ENCODE assay signal across 17 mouse cellular contexts in the genomic region with DNA sequence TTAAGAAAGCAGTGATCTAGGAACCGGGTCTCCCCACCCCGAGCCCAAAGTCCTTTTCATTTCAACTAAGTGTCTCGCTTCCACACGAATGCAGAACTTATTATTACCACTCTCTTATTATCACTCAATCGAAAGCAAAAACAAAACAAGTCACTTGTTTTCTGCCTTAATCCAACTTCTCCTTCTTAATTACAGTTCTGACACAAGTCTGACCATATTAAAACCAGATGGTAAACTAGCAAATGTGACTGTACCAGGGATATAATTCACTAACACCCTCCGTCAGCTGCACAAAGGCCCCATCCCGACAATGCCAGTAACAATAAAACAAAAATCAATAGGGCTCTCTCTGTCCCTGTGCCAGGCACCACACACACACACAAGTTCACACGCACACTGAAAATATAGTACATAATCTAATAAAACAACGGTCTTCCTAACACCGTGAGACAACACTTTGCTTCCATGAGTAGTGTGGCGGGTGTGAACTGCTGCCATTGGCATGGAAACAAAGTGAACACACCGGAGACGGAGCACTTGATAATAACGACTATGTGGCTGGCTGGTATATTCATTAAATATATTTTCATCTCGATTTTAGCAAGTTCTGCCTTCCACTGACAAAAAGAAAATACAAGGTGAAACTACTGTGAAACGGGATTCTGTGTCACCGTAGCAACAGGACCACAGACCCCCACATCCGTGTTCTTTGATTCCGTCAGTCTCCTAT. TPM values are rescaled to one million over a fixed set of nuclear protein-coding genes. Genes with fewer than 3 reads are reported as not detected.
DNase-seq lines count a peak whose midpoint lies in the region; ATAC-seq and TF ChIP-seq lines count a peak whose summit lies in the region.
"Had no signal": no experiment of that assay in that cellular context is flagged by ENCODE, and none has a peak within 500 bp of the region (broad histone marks: within the 10 kb centered on the region; RNA-seq: fewer than 3 reads in every experiment).

No protein-coding gene starts in this region.

- H3K27ac ChIP-seq in forebrain, embryonic 12.5 days = 0 out of 2 replicates have a peak overlapping the region, but pooled peaks have one; percentile 19
- H3K27ac ChIP-seq in forebrain, embryonic 10.5 days = no peak overlapping the region
- H3K27ac ChIP-seq in layer of hippocampus, adult 2 months = no peak overlapping the region
- no peak overlapping the region; the same call in 1 of the 2 replicates for H3K27ac ChIP-seq in forebrain, embryonic 16.5 days (ENCODE audit: low read length)
- no peak overlapping the region for H3K27ac ChIP-seq in midbrain, embryonic 13.5 days
- H3K27ac ChIP-seq: embryonic facial prominence, embryonic 15.5 days had no signal

- peaks cover 25% of the 10 kb centered on the region for H3K4me1 ChIP-seq in forebrain, embryonic 12.5 days
- peaks cover 63% of the 10 kb centered on the region for H3K4me1 ChIP-seq in forebrain, embryonic 10.5 days
- peaks cover 20% of the 10 kb centered on the region for H3K4me1 ChIP-seq in forebrain, embryonic 16.5 days (replicated peaks; ENCODE audit: control insufficient read depth, insufficient read depth, low read length)
- peaks cover 25% of the 10 kb centered on the region for H3K4me1 ChIP-seq in midbrain, embryonic 13.5 days (replicated peaks)

- no peaks in the 10 kb centered on the region for H3K9me3 ChIP-seq in forebrain, embryonic 12.5 days
- H3K9me3 ChIP-seq in forebrain, embryonic 10.5 days = no peaks in the 10 kb centered on the region
- H3K9me3 ChIP-seq in forebrain, embryonic 16.5 days (ENCODE audit: control insufficient read depth, low read length) = no peaks in the 10 kb centered on the region
- H3K9me3 ChIP-seq in midbrain, embryonic 13.5 days = no peaks in the 10 kb centered on the region
- H3K9me3 ChIP-seq: embryonic facial prominence, embryonic 15.5 days; heart, embryonic 12.5 days had no signal

- no peak overlapping the region for H3K9ac ChIP-seq in forebrain, embryonic 12.5 days
- H3K9ac ChIP-seq in forebrain, embryonic 16.5 days (replicated peaks; ENCODE audit: low read depth, low read length) = no peak overlapping the region
- H3K9ac ChIP-seq in midbrain, embryonic 13.5 days (replicated peaks) = no peak overlapping the region
- H3K9ac ChIP-seq: embryonic facial prominence, embryonic 15.5 days; heart, embryonic 12.5 days had no signal

- no peak for ATAC-seq in forebrain, embryonic 12.5 days (ENCODE audit: low FRiP score)
- 0 out of 2 replicates have a peak, but pooled peaks have one; percentile 52 for ATAC-seq in forebrain, embryonic 16.5 days
- ATAC-seq in midbrain, embryonic 13.5 days = 0 out of 2 replicates have a peak, but pooled peaks have one; percentile 18

- no peak for TF ChIP-seq CTCF in layer of hippocampus, adult 2 months (conservative IDR thresholded peaks at IDR 0.05)

- H3K27me3 ChIP-seq in forebrain, embryonic 12.5 days = peaks cover 9% of the 10 kb centered on the region; the same call in 1 of the 2 replicates
- H3K27me3 ChIP-seq in forebrain, embryonic 10.5 days (ENCODE audit: poor library complexity, severe bottlenecking) = peaks cover 12% of the 10 kb centered on the region
- H3K27me3 ChIP-seq in forebrain, embryonic 16.5 days (replicated peaks; ENCODE audit: control insufficient read depth, insufficient read depth, low read length) = no peaks in the 10 kb centered on the region
- H3K27me3 ChIP-seq in midbrain, embryonic 13.5 days = 0 out of 2 replicates have a peak, but pooled peaks cover 4% of the 10 kb centered on the region
- H3K27me3 ChIP-seq: embryonic facial prominence, embryonic 15.5 days; heart, embryonic 12.5 days had no signal

- no peak overlapping the region for H3K4me3 ChIP-seq in forebrain, embryonic 12.5 days (replicated peaks)
- no peak overlapping the region for H3K4me3 ChIP-seq in forebrain, embryonic 10.5 days
- H3K4me3 ChIP-seq in layer of hippocampus, adult 2 months = peak overlapping the region; percentile 20; the same call in 1 of the 2 replicates
- no peak overlapping the region for H3K4me3 ChIP-seq in forebrain, embryonic 16.5 days (replicated peaks; ENCODE audit: low read length)
- no peak overlapping the region for H3K4me3 ChIP-seq in midbrain, embryonic 13.5 days (replicated peaks)
- H3K4me3 ChIP-seq: embryonic facial prominence, embryonic 15.5 days; heart, embryonic 12.5 days had no signal

- no peaks in the 10 kb centered on the region for H3K36me3 ChIP-seq in forebrain, embryonic 12.5 days (replicated peaks)
- peaks cover 4% of the 10 kb centered on the region; the same call in 1 of the 2 replicates for H3K36me3 ChIP-seq in forebrain, embryonic 10.5 days (replicated peaks)
- H3K36me3 ChIP-seq in forebrain, embryonic 16.5 days (ENCODE audit: control insufficient read depth, insufficient read depth) = no peaks in the 10 kb centered on the region
- H3K36me3 ChIP-seq in midbrain, embryonic 13.5 days = no peaks in the 10 kb centered on the region
- H3K36me3 ChIP-seq: embryonic facial prominence, embryonic 15.5 days had no signal

- WGBS in forebrain, embryonic 12.5 days = 57% methylated on average over 19 of the region's 19 CpGs
- 86% methylated on average over 19 of the region's 19 CpGs for WGBS in forebrain, embryonic 10.5 days
- 27% methylated on average over 19 of the region's 19 CpGs for WGBS in forebrain, embryonic 16.5 days
- WGBS in midbrain, embryonic 13.5 days = 57% methylated on average over 19 of the region's 19 CpGs

- DNase-seq in forebrain, embryonic 10.5 days (ENCODE audit: extremely low spot score, low spot score) = no peak
- no peak for DNase-seq in layer of hippocampus, adult 2 months (ENCODE audit: low spot score in 2 of 2)
- no peak for DNase-seq in layer of hippocampus, adult 18-20 months (ENCODE audit: low spot score in 2 of 2)
- no peak for DNase-seq in cerebellum, postnatal 25 days
- DNase-seq in ovary, postnatal 10 days (ENCODE audit: low spot score) = no peak
- DNase-seq: adrenal gland, postnatal 25 days; gastrocnemius, postnatal 36 days; kidney, adult 2 months; liver; lung, adult 18-20 months; lung, postnatal 36 days; right cerebral cortex, adult 18-20 months had no signal

- H3K4me2 ChIP-seq in forebrain, embryonic 12.5 days = no peak overlapping the region
- H3K4me2 ChIP-seq in forebrain, embryonic 16.5 days (ENCODE audit: low read length) = peak overlapping the region; percentile 11
- H3K4me2 ChIP-seq in midbrain, embryonic 13.5 days (replicated peaks) = no peak overlapping the region
- H3K4me2 ChIP-seq: embryonic facial prominence, embryonic 15.5 days; heart, embryonic 12.5 days had no signal

RNA-seq across cellular contexts. Expression of a gene that starts 16.9 kb away (rescaled TPM):
- 6.6 and 7.3 TPM in 2 replicates for polyA plus RNA-seq in forebrain, embryonic 12.5 days (2016; fragmentation: Nextera tagmentation; extraction: Ambion mirVana)
- polyA plus RNA-seq in forebrain, embryonic 10.5 days (2016; fragmentation: Nextera tagmentation; extraction: Ambion mirVana) = 10.6 and 12.2 TPM in 2 replicates
- 1 to 10 TPM; 8.8 to 9.3 TPM for total RNA-seq in layer of hippocampus, adult 2 months (2021)
- total RNA-seq in layer of hippocampus, adult 18-20 months (2021) = 1 to 10 TPM; 9.6 to 9.8 TPM
- polyA plus RNA-seq in forebrain, embryonic 16.5 days (2015; fragmentation: Nextera tagmentation; extraction: Ambion mirVana) = 4.1 and 5.3 TPM in 2 replicates
- polyA plus RNA-seq in midbrain, embryonic 13.5 days (2015; fragmentation: Nextera tagmentation; extraction: Ambion mirVana) = 3.7 and 4.6 TPM in 2 replicates
